ENCODE assay signal across 9 mouse cellular contexts in genomic region chr10:60027619-60028084, GRCm38 (mm10). TPM values are rescaled to one million over a fixed set of nuclear protein-coding genes. Genes with fewer than 3 reads are reported as not detected.
DNase-seq lines count a peak whose midpoint lies in the region; ATAC-seq lines count a peak whose summit lies in the region.
"Had no signal": no experiment of that assay in that cellular context is flagged by ENCODE, and none has a peak within 500 bp of the region (broad histone marks: within the 10 kb centered on the region; RNA-seq: fewer than 3 reads in every experiment).

No protein-coding gene starts in this region.

- peaks cover 53% of the 10 kb centered on the region for H3K4me1 ChIP-seq in neural tube, embryonic 13.5 days (replicated peaks)
- H3K4me1 ChIP-seq in stomach, embryonic 15.5 days: peaks cover 22% of the 10 kb centered on the region

- no peaks in the 10 kb centered on the region for H3K27me3 ChIP-seq in neural tube, embryonic 13.5 days
- no peaks in the 10 kb centered on the region for H3K27me3 ChIP-seq in stomach, embryonic 15.5 days (replicated peaks)

- ATAC-seq in frontal cortex, adult (ENCODE audit: low TSS enrichment): peak; percentile 62
- ATAC-seq in neural tube, embryonic 13.5 days (ENCODE audit: low read depth): no peak
- ATAC-seq in stomach, embryonic 15.5 days (ENCODE audit: insufficient read depth, low FRiP score, low read depth): peak; percentile 44; the same call in 1 of the 2 replicates

- no peak for DNase-seq in frontal cortex, postnatal 14 days (ENCODE audit: low spot score in 2 of 2)
- DNase-seq in neural tube, embryonic 10.5 days (ENCODE audit: extremely low spot score, low spot score): no peak
- DNase-seq in large intestine, adult 2 months (ENCODE audit: low read depth, low spot score): peak; percentile 51
- no peak for DNase-seq in cerebellum, adult 11-12 months
- DNase-seq in layer of hippocampus, postnatal 10 days (ENCODE audit: low spot score in 2 of 2): no peak
- DNase-seq: embryo, embryonic 11 days had no signal

- H3K4me3 ChIP-seq in neural tube, embryonic 13.5 days: no peak overlapping the region
- H3K4me3 ChIP-seq in stomach, embryonic 15.5 days (replicated peaks): no peak overlapping the region

- no peak overlapping the region for H3K9ac ChIP-seq in neural tube, embryonic 13.5 days
- H3K9ac ChIP-seq in stomach, embryonic 15.5 days: no peak overlapping the region

- peak overlapping the region; percentile 63 for H3K27ac ChIP-seq in neural tube, embryonic 13.5 days (replicated peaks)
- peak overlapping the region; percentile 55; the same call in 1 of the 2 replicates for H3K27ac ChIP-seq in stomach, embryonic 15.5 days

- no peaks in the 10 kb centered on the region for H3K9me3 ChIP-seq in neural tube, embryonic 13.5 days
- H3K9me3 ChIP-seq in stomach, embryonic 15.5 days: no peaks in the 10 kb centered on the region

- 0 out of 2 replicates have a peak, but pooled peaks cover 2% of the 10 kb centered on the region for H3K36me3 ChIP-seq in neural tube, embryonic 13.5 days
- no peaks in the 10 kb centered on the region for H3K36me3 ChIP-seq in stomach, embryonic 15.5 days

- 47% methylated on average over 2 of the region's 2 CpGs for WGBS in neural tube, embryonic 13.5 days
- WGBS in large intestine, adult 2 months: 15% methylated on average over 2 of the region's 2 CpGs
- WGBS in stomach, embryonic 15.5 days: 34% methylated on average over 2 of the region's 2 CpGs

- no peak overlapping the region for H3K4me2 ChIP-seq in neural tube, embryonic 13.5 days
- H3K4me2 ChIP-seq in stomach, embryonic 15.5 days: no peak overlapping the region

RNA-seq across cellular contexts. Expression of gene Anapc16, which starts 24.7 kb away (rescaled TPM):
- 98.1 and 118 TPM in 2 replicates for polyA plus RNA-seq in neural tube, embryonic 13.5 days (2015; fragmentation: Nextera tagmentation; extraction: Ambion mirVana)
- polyA plus RNA-seq in large intestine, adult 2 months (2012; rRNA removed): 56.3 and 60.6 TPM in 2 replicates
- polyA plus RNA-seq in stomach, embryonic 15.5 days (2015; fragmentation: Nextera tagmentation; extraction: Ambion mirVana): 98.8 and 107 TPM in 2 replicates
- 10 to 100 TPM; 66.0 to 72.3 TPM for total RNA-seq in layer of hippocampus, postnatal 10 days (2021)

RNA-seq across cellular contexts. Expression of gene Ascc1, which starts 25.0 kb away (rescaled TPM):
- 41.7 and 44.5 TPM in 2 replicates for polyA plus RNA-seq in neural tube, embryonic 13.5 days (2015; fragmentation: Nextera tagmentation; extraction: Ambion mirVana)
- polyA plus RNA-seq in large intestine, adult 2 months (2012; rRNA removed): 18.8 and 21.2 TPM in 2 replicates
- 42.4 and 47.0 TPM in 2 replicates for polyA plus RNA-seq in stomach, embryonic 15.5 days (2015; fragmentation: Nextera tagmentation; extraction: Ambion mirVana)
- 10 to 100 TPM; 19.2 to 19.9 TPM for total RNA-seq in layer of hippocampus, postnatal 10 days (2021)
